Mouse (Mus musculus): ENCODE data around the gene Prrxl1. TPM values are rescaled to one million over a fixed set of nuclear protein-coding genes. Genes with fewer than 3 reads are reported as not detected.

Prrxl1 gene
- polyA plus RNA-seq, 1 experiment: 0.28 TPM

DNA sequence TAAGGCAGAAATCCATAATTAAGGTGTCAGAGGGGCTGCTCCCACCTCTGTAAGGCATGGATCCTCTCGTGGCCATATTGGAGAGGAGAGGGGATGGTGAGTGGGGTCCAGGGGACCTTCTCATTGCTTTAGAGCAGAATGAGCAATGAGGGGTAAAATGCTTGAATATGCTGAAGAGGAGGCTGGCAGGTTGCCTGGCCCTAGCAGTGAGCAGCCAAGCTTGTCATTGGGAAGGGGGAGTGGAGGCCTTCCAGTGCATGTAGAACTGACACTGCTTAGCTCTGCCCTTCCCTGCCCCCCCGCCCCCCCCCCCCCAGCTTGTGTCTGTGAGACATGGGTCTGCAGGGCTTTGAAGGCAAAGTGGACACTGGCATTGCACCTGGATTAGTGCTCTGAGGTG, 28.1 kb downstream of the Prrxl1 start:
- no peak for DNase-seq (ENCODE audit: low spot score)

GRCm38 (mm10) chr14:32628584-32628983, 29.4 kb downstream of the Prrxl1 start:
- no peak for DNase-seq (ENCODE audit: low spot score)

GRCm38 (mm10) chr14:32632908-32633600, 33.8 kb downstream of the Prrxl1 start:
- no peak for DNase-seq (ENCODE audit: low spot score)

- DNase-seq (ENCODE audit: low spot score): no peak
Measured at GRCm38 (mm10) chr14:32634015-32634682, 34.9 kb downstream of the Prrxl1 start.

- DNase-seq (ENCODE audit: low spot score): no peak
Measured at GRCm38 (mm10) chr14:32638485-32638884, 39.3 kb downstream of the Prrxl1 start.

DNA sequence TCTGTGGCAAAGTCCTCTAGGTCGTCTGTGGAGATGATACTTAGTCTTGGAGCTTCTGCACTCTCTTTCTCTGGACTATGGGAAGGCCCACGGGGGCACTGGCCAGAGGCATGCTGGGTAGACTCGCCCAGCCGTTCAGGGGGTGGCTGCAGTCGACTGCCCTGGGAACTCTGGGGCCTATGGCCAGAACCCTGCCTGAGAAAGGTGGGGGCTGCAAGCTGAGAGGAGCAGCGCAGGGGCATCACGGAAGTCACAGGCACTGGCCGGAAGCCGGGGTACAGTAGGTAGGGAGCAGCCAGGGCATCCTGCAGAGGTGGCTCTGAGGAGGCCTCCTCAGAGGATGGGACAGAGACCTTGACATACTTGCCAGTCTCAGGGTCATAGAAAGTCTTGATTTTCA, 60.6 kb downstream of the Prrxl1 start:
- DNase-seq (ENCODE audit: low spot score): no peak

DNA sequence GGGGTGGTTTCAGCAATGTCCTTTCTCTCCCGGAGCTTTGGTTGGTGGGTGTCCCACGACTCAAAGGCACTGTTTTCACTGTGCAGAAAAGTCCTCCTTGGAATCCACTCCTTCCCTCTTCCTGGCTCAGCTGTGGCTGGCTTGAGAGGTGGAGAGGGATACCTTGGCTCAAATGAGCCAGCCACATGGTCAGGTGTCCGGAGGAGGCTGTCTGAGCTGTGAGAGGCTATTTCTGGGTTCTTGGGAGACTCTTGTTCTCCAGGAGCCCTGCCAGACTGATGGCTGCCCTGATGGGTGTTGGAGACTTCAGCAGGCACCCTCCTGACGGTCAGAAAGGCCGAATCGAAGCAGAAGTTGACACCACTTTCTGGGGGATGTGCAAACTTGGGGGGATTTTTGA, 63.9 kb downstream of the Prrxl1 start:
- DNase-seq (ENCODE audit: low spot score): no peak

- DNase-seq (ENCODE audit: low spot score): no peak
Measured at GRCm38 (mm10) chr14:32673178-32673577, 74.0 kb downstream of the Prrxl1 start.

DNA sequence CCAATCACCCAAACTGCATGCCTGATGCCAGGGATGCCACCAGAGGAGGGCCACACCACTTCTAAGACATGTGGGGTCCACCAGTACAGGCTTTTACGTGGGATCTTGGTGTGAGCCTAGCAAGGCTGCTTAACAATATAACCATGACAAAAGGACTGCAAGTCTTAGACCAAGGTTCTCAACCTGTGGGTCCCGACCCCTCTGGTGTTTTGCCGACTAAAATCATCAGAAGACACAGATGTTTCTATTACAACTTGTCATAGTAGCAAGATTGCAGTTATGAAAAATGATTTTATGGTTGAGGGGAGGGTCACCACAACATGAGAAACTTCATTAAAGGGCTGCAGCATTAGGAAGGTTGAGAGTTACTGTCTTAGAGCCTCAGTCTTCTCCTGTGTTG, 79.4 kb downstream of the Prrxl1 start:
- no peak for DNase-seq (ENCODE audit: low spot score)

- DNase-seq (ENCODE audit: low spot score): no peak
Measured at GRCm38 (mm10) chr14:32681603-32682002, 82.4 kb downstream of the Prrxl1 start.

- DNase-seq (ENCODE audit: low spot score): no peak
Measured at GRCm38 (mm10) chr14:32682536-32682935, 83.3 kb downstream of the Prrxl1 start.

DNA sequence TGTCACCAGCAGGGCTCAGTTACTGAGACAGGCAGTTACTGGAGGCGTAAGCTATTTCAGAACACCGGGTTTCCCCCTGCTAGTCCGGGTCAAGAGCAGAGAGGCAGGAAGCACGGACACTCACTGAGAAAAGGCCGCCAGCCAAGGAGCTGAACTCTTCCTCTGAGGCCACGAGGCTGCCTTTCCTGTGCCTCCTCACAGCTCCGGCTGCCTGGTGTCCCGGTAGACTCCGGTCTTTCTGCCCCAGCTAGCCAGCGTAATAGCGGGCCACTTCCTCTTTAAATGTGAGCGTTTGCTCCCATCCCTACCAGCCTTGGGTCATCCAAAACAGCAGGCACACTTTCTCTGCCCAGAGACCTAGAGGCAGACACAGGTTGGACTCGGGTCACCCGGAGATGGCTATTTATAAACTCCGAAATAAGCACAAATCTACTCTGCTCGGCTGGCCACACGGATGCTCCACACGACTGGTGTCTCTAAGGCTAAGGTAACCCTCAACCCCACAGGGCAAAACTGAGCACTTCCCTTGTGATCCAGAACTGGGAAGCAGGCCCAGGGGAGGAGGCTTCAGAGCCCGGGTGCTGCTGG, 84.1 kb downstream of the Prrxl1 start:
- DNase-seq (ENCODE audit: low spot score): no peak

DNA sequence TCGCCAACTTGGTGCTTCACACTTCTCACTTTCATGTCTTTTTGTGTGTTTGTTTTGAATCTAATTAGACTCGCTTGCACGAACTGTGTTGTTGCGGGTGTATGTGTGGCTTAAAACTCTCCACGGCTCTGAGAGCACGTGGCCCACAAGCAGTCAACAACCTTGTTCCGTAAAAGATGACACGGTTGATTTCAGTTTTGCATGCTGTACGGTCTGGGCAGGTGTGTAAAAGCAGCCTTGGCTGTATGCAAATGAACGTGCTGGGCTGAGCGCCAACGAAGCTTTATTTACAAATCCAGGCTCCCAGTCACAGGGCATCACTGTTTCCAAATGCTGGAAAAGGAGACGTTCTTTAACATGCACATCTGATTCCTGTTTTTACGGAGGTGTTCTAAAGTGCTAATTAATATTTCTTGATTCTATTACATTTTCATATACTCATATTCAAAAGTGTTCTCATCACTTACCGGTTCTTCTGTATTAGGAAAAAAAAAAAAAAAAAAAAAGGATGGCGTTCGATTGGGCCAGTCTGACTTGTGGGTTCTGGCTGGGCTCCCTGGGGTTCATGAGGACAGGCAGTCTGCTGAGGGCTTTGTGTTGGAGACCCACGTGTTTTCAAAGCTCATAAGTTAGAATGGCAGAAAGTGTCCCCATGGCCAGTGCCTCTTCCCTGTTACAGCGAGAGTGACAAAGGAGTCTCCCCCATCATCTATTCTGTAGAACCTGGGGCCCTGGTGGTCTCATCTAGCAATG, 85.0 kb downstream of the Prrxl1 start:
- DNase-seq (ENCODE audit: low spot score): no peak

- no peak for DNase-seq (ENCODE audit: low spot score)
Measured at GRCm38 (mm10) chr14:32684735-32685105, 85.5 kb downstream of the Prrxl1 start.

GRCm38 (mm10) chr14:32685124-32685826, 86.1 kb downstream of the Prrxl1 start, which contains the start of gene 3425401B19Rik:
Gene 3425401B19Rik, minus strand, starts transcription at chr14:32685293.
- no peak for DNase-seq (ENCODE audit: low spot score)

GRCm38 (mm10) chr14:32695906-32696305, 96.7 kb downstream of the Prrxl1 start:
- DNase-seq (ENCODE audit: low spot score): no peak

GRCm38 (mm10) chr14:32696344-32696743, 97.1 kb downstream of the Prrxl1 start:
- DNase-seq (ENCODE audit: low spot score): no peak

DNA sequence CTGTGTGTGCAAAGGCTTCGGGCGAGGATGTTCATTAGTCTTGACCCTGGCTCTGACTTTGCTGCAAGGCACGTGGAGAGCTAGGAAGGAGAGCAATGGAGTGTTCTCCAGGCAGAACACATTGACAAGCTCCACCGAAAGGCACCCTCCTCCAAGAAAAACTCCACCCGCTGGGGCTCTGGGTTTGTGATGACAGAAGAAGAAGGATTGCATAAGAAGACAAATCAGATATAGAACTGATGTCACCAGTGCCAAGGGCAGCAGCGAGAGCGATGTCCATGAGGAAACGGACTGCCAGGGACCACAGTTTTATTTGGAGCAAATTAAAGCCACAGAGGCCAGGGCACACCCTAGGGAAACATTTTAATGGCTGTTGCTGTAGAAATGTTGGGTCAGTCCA, 98.6 kb downstream of the Prrxl1 start:
- no peak for DNase-seq (ENCODE audit: low spot score)

DNA sequence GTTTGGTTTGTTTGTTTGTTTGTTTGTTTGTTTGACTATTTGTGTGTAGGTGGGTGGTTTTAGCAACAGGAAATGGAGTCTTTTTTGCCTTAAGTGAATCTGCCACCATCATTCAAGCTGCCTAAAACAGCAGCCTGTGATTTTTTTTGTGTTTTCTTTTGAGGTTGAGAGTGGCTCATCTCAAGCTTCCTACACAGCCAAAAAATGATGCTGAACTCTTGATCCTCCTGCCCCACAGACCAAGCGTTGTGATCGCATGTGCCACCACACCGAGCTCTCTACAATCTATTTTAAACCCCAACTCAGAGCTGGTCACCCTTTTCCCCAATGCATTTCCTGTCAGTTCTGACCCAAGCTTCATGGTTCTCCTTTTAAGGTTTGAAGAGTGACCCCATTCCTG, 99.3 kb downstream of the Prrxl1 start:
- no peak for DNase-seq (ENCODE audit: low spot score)

All from urinary bladder, adult 2 months (tissue).